Mouse (Mus musculus): ENCODE data around the gene 1810043G02Rik. TPM values are rescaled to one million over a fixed set of nuclear protein-coding genes. Genes with fewer than 3 reads are reported as not detected.

The 1810043G02Rik gene
- polyA plus RNA-seq (2012; rRNA removed; ENCODE audit: low replicate concordance): 13.2 and 15.9 TPM in 2 replicates

DNA sequence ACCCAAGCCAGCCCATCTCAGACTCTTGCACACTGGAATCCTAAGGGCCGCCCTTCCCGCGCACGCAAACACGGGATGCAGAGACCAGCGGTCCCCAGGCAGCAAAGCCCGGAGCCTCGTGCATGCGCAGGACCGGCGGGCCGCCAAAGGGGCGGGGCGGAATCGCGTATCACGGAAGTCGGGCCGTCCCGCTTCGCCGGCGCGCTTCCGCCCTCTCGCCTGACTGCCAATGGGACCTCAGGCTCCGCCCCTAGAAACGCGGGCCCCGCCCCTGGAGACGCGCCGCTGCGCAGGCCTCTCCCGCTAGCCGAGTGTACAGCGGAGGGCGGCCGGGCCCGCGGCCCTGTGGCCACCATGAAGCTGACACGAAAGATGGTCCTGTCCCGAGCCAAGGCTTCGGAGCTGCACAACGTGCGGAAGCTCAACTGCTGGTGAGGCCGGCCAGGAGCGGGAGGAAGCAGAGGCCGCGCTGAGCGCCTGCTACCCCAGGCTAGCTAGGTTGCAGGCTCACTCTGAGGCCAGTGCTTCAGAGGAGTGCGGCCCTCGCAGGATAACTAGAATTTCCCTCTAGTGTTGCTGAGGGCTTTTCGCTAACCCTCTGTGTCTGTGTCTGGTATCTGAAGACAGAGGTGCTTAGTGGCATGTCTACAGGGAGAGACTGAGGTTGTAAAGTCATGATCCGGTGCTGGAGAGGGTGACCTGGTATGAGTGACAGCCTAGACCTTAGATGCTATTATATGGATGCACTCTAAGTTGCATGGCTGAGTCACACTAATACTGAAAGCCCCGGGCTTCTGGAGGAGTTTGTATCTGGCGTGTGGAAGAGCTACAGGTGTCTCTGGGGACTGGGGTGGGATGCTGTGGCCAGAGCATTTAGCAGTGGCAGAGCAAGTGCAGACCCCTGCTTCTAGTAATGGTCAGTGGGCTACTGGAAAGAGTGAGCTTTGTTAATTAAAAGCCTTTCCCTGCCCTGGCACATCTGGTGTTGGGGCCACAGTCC, at the start of gene 1810043G02Rik:
1810043G02Rik (plus strand) TSS at position 174 of the 1,000 bp plus-strand sequence.

DNA sequence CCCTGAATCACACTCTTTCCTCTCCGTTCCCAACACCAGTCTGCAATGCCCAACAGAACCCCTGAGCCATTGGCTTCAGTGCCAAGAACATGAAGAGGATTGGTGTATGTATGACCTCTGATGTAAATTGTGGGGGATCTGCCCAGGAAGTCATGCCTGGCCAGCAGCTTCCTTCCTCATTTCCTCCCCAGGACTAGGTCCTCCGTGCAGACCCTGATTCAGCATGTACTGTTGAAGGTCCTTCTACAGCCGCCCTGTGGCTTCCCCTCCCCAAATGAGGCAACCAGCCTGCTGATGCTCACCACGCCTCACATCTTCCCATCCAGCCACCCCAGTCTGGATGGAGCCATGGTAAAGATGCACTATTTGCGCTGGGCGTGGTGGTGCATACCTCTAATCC, 7.8 kb upstream of the 1810043G02Rik start, which contains the start of gene Trpm2:
Trpm2 (minus strand) TSS at position 83 of the 400 bp plus-strand sequence.

DNA sequence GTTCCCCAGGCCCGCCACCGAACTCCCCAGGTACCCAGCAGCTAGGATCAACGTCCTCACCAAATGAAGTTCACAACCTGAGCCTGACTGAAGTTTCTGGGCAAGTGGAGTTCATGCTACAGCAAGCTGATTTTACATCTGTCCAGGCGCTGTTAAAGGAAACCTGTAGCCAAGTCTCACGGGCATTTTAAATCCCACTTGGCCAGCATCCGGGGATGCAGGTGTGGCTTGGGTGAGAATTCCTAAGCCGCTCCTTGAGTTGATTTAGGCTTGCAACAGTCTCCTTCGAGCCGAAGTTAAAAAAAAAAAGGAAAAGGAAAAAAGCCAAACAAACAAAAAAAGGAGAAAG, 31.6 kb downstream of the 1810043G02Rik start, which contains the start of gene Pfkl:
Pfkl (minus strand) TSS at position 139 of the 349 bp plus-strand sequence.

Other genes with a start within 250 kb of the 1810043G02Rik start
- not detected in 2 replicates for gene Gm18596, start 235.9 kb upstream of the 1810043G02Rik start, polyA plus RNA-seq (2012; rRNA removed; ENCODE audit: low replicate concordance)
- gene Gm9736, start 227.2 kb upstream of the 1810043G02Rik start, polyA plus RNA-seq (2012; rRNA removed; ENCODE audit: low replicate concordance): not detected in 2 replicates
- not detected in 2 replicates for gene Gm3233, start 218.8 kb upstream of the 1810043G02Rik start, polyA plus RNA-seq (2012; rRNA removed; ENCODE audit: low replicate concordance)
- not detected in 2 replicates for gene Gm3238, start 207.2 kb upstream of the 1810043G02Rik start, polyA plus RNA-seq (2012; rRNA removed; ENCODE audit: low replicate concordance)
- not detected in 2 replicates for gene Gm7138, start 201.6 kb upstream of the 1810043G02Rik start, polyA plus RNA-seq (2012; rRNA removed; ENCODE audit: low replicate concordance)
- gene Gm3250, start 196.0 kb upstream of the 1810043G02Rik start, polyA plus RNA-seq (2012; rRNA removed; ENCODE audit: low replicate concordance): not detected in 2 replicates
- gene Gm7137, start 190.3 kb upstream of the 1810043G02Rik start, polyA plus RNA-seq (2012; rRNA removed; ENCODE audit: low replicate concordance): not detected in 2 replicates
- not detected in 2 replicates for gene Gm9639, start 183.4 kb upstream of the 1810043G02Rik start, polyA plus RNA-seq (2012; rRNA removed; ENCODE audit: low replicate concordance)
- not detected in 2 replicates for gene Gm19668, start 179.4 kb upstream of the 1810043G02Rik start, polyA plus RNA-seq (2012; rRNA removed; ENCODE audit: low replicate concordance)
- gene Gm9507, start 166.7 kb upstream of the 1810043G02Rik start, polyA plus RNA-seq (2012; rRNA removed; ENCODE audit: low replicate concordance): not detected in 2 replicates
- not detected in 2 replicates for gene Gm2696, start 163.8 kb upstream of the 1810043G02Rik start, polyA plus RNA-seq (2012; rRNA removed; ENCODE audit: low replicate concordance)
- not detected in 2 replicates for gene Krtap10-4, start 151.4 kb upstream of the 1810043G02Rik start, polyA plus RNA-seq (2012; rRNA removed; ENCODE audit: low replicate concordance)
- not detected in 2 replicates for gene Krtap10-10, start 142.6 kb upstream of the 1810043G02Rik start, polyA plus RNA-seq (2012; rRNA removed; ENCODE audit: low replicate concordance)
- not detected in 2 replicates for gene Gm36176, start 131.7 kb upstream of the 1810043G02Rik start, polyA plus RNA-seq (2012; rRNA removed; ENCODE audit: low replicate concordance)
- 0.27 TPM in 1 of 2 replicates, not detected in the other for gene Gm10318, start 125.7 kb upstream of the 1810043G02Rik start, polyA plus RNA-seq (2012; rRNA removed; ENCODE audit: low replicate concordance)
- not detected in 2 replicates for gene Gm3285, start 116.5 kb upstream of the 1810043G02Rik start, polyA plus RNA-seq (2012; rRNA removed; ENCODE audit: low replicate concordance)
- gene Lrrc3, start 76.0 kb upstream of the 1810043G02Rik start, polyA plus RNA-seq (2012; rRNA removed; ENCODE audit: low replicate concordance): 6.2 and 6.9 TPM in 2 replicates
- gene Trpm2, start 8.0 kb upstream of the 1810043G02Rik start, polyA plus RNA-seq (2012; rRNA removed; ENCODE audit: low replicate concordance): 1.3 and 2.2 TPM in 2 replicates
- 31.3 and 60.7 TPM in 2 replicates for gene Pfkl, start 31.6 kb downstream of the 1810043G02Rik start, polyA plus RNA-seq (2012; rRNA removed; ENCODE audit: low replicate concordance)
- 0.21 and 0.59 TPM in 2 replicates for gene Dnmt3l, start 63.4 kb downstream of the 1810043G02Rik start, polyA plus RNA-seq (2012; rRNA removed; ENCODE audit: low replicate concordance)
- gene Aire, start 65.1 kb downstream of the 1810043G02Rik start, polyA plus RNA-seq (2012; rRNA removed; ENCODE audit: low replicate concordance): 0.36 and 0.49 TPM in 2 replicates
- 6.3 and 7.0 TPM in 2 replicates for gene Icosl, start 90.8 kb downstream of the 1810043G02Rik start, polyA plus RNA-seq (2012; rRNA removed; ENCODE audit: low replicate concordance)
- gene D10Jhu81e, start 191.3 kb downstream of the 1810043G02Rik start, polyA plus RNA-seq (2012; rRNA removed; ENCODE audit: low replicate concordance): 101 and 115 TPM in 2 replicates
- gene Pwp2, start 206.6 kb downstream of the 1810043G02Rik start, polyA plus RNA-seq (2012; rRNA removed; ENCODE audit: low replicate concordance): 3.4 and 4.6 TPM in 2 replicates